Mouse (Mus musculus) hindbrain, embryonic 13.5 days (tissue): ENCODE measurements around the gene Txn2. TPM values are rescaled to one million over a fixed set of nuclear protein-coding genes. Genes with fewer than 3 reads are reported as not detected.

Experiments used
- ATAC-seq: fragments of 200-750 bp; cut with Nextera tagmentation; 2 replicates; pipeline ENCODE4 v1.8.0; 2017; ENCODE audit warnings: moderate TSS enrichment; ENCODE audit not compliant: low FRiP score
- H3K27ac ChIP-seq: fragments of 300-500 bp; sonication (generic); 2 replicates; pipeline ENCODE4 v1.5.1; 2015; ENCODE audit warnings: inconsistent platforms, mild to moderate bottlenecking, moderate library complexity
- H3K27me3 ChIP-seq: fragments of 300-500 bp; sonication (generic); 2 replicates; pipeline ENCODE4 v1.6.1; 2015; ENCODE audit warnings: mild to moderate bottlenecking, inconsistent platforms
- H3K36me3 ChIP-seq: fragments of 300-500 bp; sonication (generic); 2 replicates; pipeline ENCODE4 v1.6.1; 2015; ENCODE audit warnings: mild to moderate bottlenecking, inconsistent platforms
- H3K4me1 ChIP-seq: fragments of 300-500 bp; sonication (generic); replicated peaks from 2 replicates; pipeline ENCODE4 v1.6.1; 2015; ENCODE audit warnings: inconsistent platforms
- H3K4me2 ChIP-seq: fragments of 300-500 bp; sonication (generic); 2 replicates; pipeline ENCODE4 v1.6.1; 2015; ENCODE audit warnings: inconsistent platforms, mild to moderate bottlenecking, moderate library complexity
- H3K4me3 ChIP-seq: fragments of 300-500 bp; sonication (generic); 2 replicates; pipeline ENCODE4 v1.5.1; 2015; ENCODE audit warnings: mild to moderate bottlenecking, inconsistent platforms
- H3K9ac ChIP-seq: fragments of 300-500 bp; sonication (generic); 2 replicates; pipeline ENCODE4 v1.6.1; 2015; ENCODE audit warnings: mild to moderate bottlenecking, inconsistent platforms
- H3K9me3 ChIP-seq: fragments of 300-500 bp; sonication (generic); 2 replicates; pipeline ENCODE4 v1.6.1; 2016; ENCODE audit warnings: inconsistent platforms
- WGBS: fragments of 180-500 bp; shearing (Covaris S2); methylation state at CpG from one replicate; pipeline ENCODE4 v1.1.7; 2015; 5-methylcytosine and 5-hydroxymethylcytosine counted together
- polyA plus RNA-seq: library from polyadenylated mRNA; unstranded; fragments of >200 nt; fragmentation: Nextera tagmentation; extraction: Ambion mirVana; gene quantifications from 2 replicates; pipeline ENCODE4 v1.2.1, GENCODE M21; 2015

The Txn2 gene
- polyA plus RNA-seq, 1 experiment from 2014 or later, result 214 TPM

- Histone ChIP-seq H3K27me3 (no peaks in the 10 kb centered on the region), H3K4me3 (no peak overlapping the region), H3K36me3 (no peaks in the 10 kb centered on the region), H3K27ac (peak overlapping the region; percentile 35), H3K4me2 (no peak overlapping the region), H3K9me3 (no peaks in the 10 kb centered on the region), H3K4me1 (0 out of 2 replicates have a peak, but pooled peaks cover 7% of the 10 kb centered on the region), H3K9ac (no peak overlapping the region; the same call in 1 of the 2 replicates)
- no peak for ATAC-seq
- 22% methylated on average over 17 of the region's 17 CpGs for WGBS
Observed at GRCm38 (mm10) chr15:77882797-77883696, 45.8 kb downstream of the Txn2 start.

GRCm38 (mm10) chr15:77882297-77882696 lies 46.5 kb downstream of the Txn2 start:
- 73% methylated on average over 6 of the region's 6 CpGs for WGBS
- ATAC-seq, result no peak

GRCm38 (mm10) chr15:77881698-77882097 lies 47.1 kb downstream of the Txn2 start:
- H3K27me3 ChIP-seq, result no peaks in the 10 kb centered on the region
- no peak for ATAC-seq
- 80% methylated on average over 5 of the region's 5 CpGs for WGBS
- H3K4me1 ChIP-seq, result 0 out of 2 replicates have a peak, but pooled peaks cover 7% of the 10 kb centered on the region
- no peaks in the 10 kb centered on the region for H3K9me3 ChIP-seq
- H3K4me2 ChIP-seq, result no peak overlapping the region
- no peak overlapping the region for H3K9ac ChIP-seq
- H3K36me3 ChIP-seq, result no peaks in the 10 kb centered on the region
- no peak overlapping the region for H3K4me3 ChIP-seq
- no peak overlapping the region for H3K27ac ChIP-seq

More at GRCm38 (mm10) chr15:77882297-77882696, 46.5 kb downstream of the Txn2 start:
- H3K27me3 ChIP-seq, result no peaks in the 10 kb centered on the region
- H3K27ac ChIP-seq, result no peak overlapping the region
- H3K9ac ChIP-seq, result no peak overlapping the region
- 0 out of 2 replicates have a peak, but pooled peaks cover 7% of the 10 kb centered on the region for H3K4me1 ChIP-seq
- no peaks in the 10 kb centered on the region for H3K9me3 ChIP-seq
- H3K4me2 ChIP-seq, result no peak overlapping the region
- H3K36me3 ChIP-seq, result no peaks in the 10 kb centered on the region
- no peak overlapping the region for H3K4me3 ChIP-seq

- WGBS, result 89% methylated on average over 5 of the region's 5 CpGs
Observed at GRCm38 (mm10) chr15:77880738-77881137, 48.1 kb downstream of the Txn2 start.

GRCm38 (mm10) chr15:77879756-77880155 lies 49.0 kb downstream of the Txn2 start:
- Histone ChIP-seq H3K4me1 (0 out of 2 replicates have a peak, but pooled peaks cover 7% of the 10 kb centered on the region), H3K36me3 (no peaks in the 10 kb centered on the region), H3K9me3 (no peaks in the 10 kb centered on the region), H3K27me3 (no peaks in the 10 kb centered on the region), H3K4me2 (no peak overlapping the region), H3K9ac (no peak overlapping the region), H3K27ac (no peak overlapping the region), H3K4me3 (no peak overlapping the region)
- ATAC-seq, result no peak
- WGBS, result 89% methylated on average over 3 of the region's 3 CpGs

More at GRCm38 (mm10) chr15:77880738-77881137, 48.1 kb downstream of the Txn2 start:
- Histone ChIP-seq H3K4me3 (no peak overlapping the region), H3K27me3 (no peaks in the 10 kb centered on the region), H3K36me3 (no peaks in the 10 kb centered on the region), H3K9ac (no peak overlapping the region), H3K27ac (no peak overlapping the region), H3K4me1 (0 out of 2 replicates have a peak, but pooled peaks cover 7% of the 10 kb centered on the region), H3K4me2 (no peak overlapping the region), H3K9me3 (no peaks in the 10 kb centered on the region)
- ATAC-seq, result no peak

- 81% methylated on average over 2 of the region's 2 CpGs for whole genome bisulfite sequencing
- Histone ChIP-seq H3K9ac (no peak overlapping the region), H3K4me1 (no peaks in the 10 kb centered on the region), H3K36me3 (no peaks in the 10 kb centered on the region), H3K27me3 (no peaks in the 10 kb centered on the region), H3K9me3 (no peaks in the 10 kb centered on the region), H3K4me2 (no peak overlapping the region), H3K4me3 (no peak overlapping the region), H3K27ac (no peak overlapping the region)
- ATAC-seq, result no peak
Observed at GRCm38 (mm10) chr15:77877209-77877608, 51.6 kb downstream of the Txn2 start.

GRCm38 (mm10) chr15:77876716-77877115 lies 52.1 kb downstream of the Txn2 start:
- no peaks in the 10 kb centered on the region for H3K36me3 ChIP-seq
- 87% methylated on average over 3 of the region's 3 CpGs for WGBS
- H3K4me3 ChIP-seq, result no peak overlapping the region
- no peaks in the 10 kb centered on the region for H3K27me3 ChIP-seq
- H3K4me1 ChIP-seq, result no peaks in the 10 kb centered on the region
- ATAC-seq, result no peak
- H3K4me2 ChIP-seq, result no peak overlapping the region
- H3K9ac ChIP-seq, result no peak overlapping the region
- H3K9me3 ChIP-seq, result no peaks in the 10 kb centered on the region
- no peak overlapping the region for H3K27ac ChIP-seq

- Histone ChIP-seq H3K9me3 (no peaks in the 10 kb centered on the region), H3K27ac (no peak overlapping the region), H3K36me3 (no peaks in the 10 kb centered on the region), H3K4me3 (no peak overlapping the region), H3K4me1 (no peaks in the 10 kb centered on the region), H3K4me2 (no peak overlapping the region), H3K9ac (no peak overlapping the region), H3K27me3 (no peaks in the 10 kb centered on the region)
- ATAC-seq, result no peak
- 96% methylated on average over 6 of the region's 6 CpGs for WGBS
Observed at GRCm38 (mm10) chr15:77875953-77876352, 52.9 kb downstream of the Txn2 start.

- Histone ChIP-seq H3K4me2 (no peak overlapping the region), H3K4me3 (no peak overlapping the region), H3K9ac (no peak overlapping the region), H3K9me3 (no peaks in the 10 kb centered on the region), H3K27me3 (no peaks in the 10 kb centered on the region), H3K4me1 (no peaks in the 10 kb centered on the region), H3K27ac (no peak overlapping the region), H3K36me3 (no peaks in the 10 kb centered on the region)
- ATAC-seq, result no peak
- WGBS, result 92% methylated on average over 9 of the region's 9 CpGs
Observed at GRCm38 (mm10) chr15:77874807-77875206, 54.0 kb downstream of the Txn2 start.

- Histone ChIP-seq H3K27me3 (no peaks in the 10 kb centered on the region), H3K9me3 (no peaks in the 10 kb centered on the region), H3K27ac (no peak overlapping the region), H3K36me3 (no peaks in the 10 kb centered on the region), H3K9ac (no peak overlapping the region), H3K4me3 (no peak overlapping the region), H3K4me2 (no peak overlapping the region), H3K4me1 (no peaks in the 10 kb centered on the region)
- 72% methylated on average over 4 of the region's 4 CpGs for WGBS
- ATAC-seq, result no peak
Observed at GRCm38 (mm10) chr15:77874310-77874709, 54.5 kb downstream of the Txn2 start.

- no peaks in the 10 kb centered on the region for H3K4me1 ChIP-seq
- H3K4me2 ChIP-seq, result no peak overlapping the region
- H3K27me3 ChIP-seq, result no peaks in the 10 kb centered on the region
- no peak overlapping the region for H3K9ac ChIP-seq
- no peak overlapping the region for H3K27ac ChIP-seq
- ATAC-seq, result no peak
- no peaks in the 10 kb centered on the region for H3K36me3 ChIP-seq
- 80% methylated on average over 2 of the region's 2 CpGs for WGBS
- H3K9me3 ChIP-seq, result no peaks in the 10 kb centered on the region
- no peak overlapping the region for H3K4me3 ChIP-seq
Observed at GRCm38 (mm10) chr15:77873564-77873963, 55.2 kb downstream of the Txn2 start.

- H3K4me2 ChIP-seq, result no peak overlapping the region
- ATAC-seq, result no peak
- 86% methylated on average over 3 of the region's 3 CpGs for WGBS
Observed at GRCm38 (mm10) chr15:77872996-77873395, 55.8 kb downstream of the Txn2 start.

GRCm38 (mm10) chr15:77868340-77868739 lies 60.5 kb downstream of the Txn2 start:
- no peak overlapping the region for H3K4me3 ChIP-seq
- H3K36me3 ChIP-seq, result no peaks in the 10 kb centered on the region
- no peak overlapping the region for H3K4me2 ChIP-seq
- no peaks in the 10 kb centered on the region for H3K27me3 ChIP-seq
- no peak for ATAC-seq
- H3K9ac ChIP-seq, result no peak overlapping the region
- no peaks in the 10 kb centered on the region for H3K9me3 ChIP-seq
- peaks cover 5% of the 10 kb centered on the region for H3K4me1 ChIP-seq
- WGBS, result 93% methylated on average over 5 of the region's 5 CpGs
- H3K27ac ChIP-seq, result no peak overlapping the region

More at GRCm38 (mm10) chr15:77872996-77873395, 55.8 kb downstream of the Txn2 start:
- Histone ChIP-seq H3K9ac (no peak overlapping the region), H3K36me3 (no peaks in the 10 kb centered on the region), H3K27ac (no peak overlapping the region), H3K4me3 (no peak overlapping the region), H3K27me3 (no peaks in the 10 kb centered on the region), H3K9me3 (no peaks in the 10 kb centered on the region), H3K4me1 (no peaks in the 10 kb centered on the region)
